Mouse (Mus musculus) erythroblast, embryonic 14.5 days (primary cell): ENCODE data around the gene Micu1.

Experiments
- GATA1 ChIP-seq: IDR thresholded peaks from 2 replicates; pipeline ENCODE4 v1.6.1; 2012; ENCODE audit warnings: low read length, inconsistent platforms, mixed read lengths
- TAL1 ChIP-seq: IDR thresholded peaks from 3 replicates; pipeline ENCODE4 v1.6.1; 2012; ENCODE audit warnings: low read length, inconsistent platforms, mixed read lengths

DNA sequence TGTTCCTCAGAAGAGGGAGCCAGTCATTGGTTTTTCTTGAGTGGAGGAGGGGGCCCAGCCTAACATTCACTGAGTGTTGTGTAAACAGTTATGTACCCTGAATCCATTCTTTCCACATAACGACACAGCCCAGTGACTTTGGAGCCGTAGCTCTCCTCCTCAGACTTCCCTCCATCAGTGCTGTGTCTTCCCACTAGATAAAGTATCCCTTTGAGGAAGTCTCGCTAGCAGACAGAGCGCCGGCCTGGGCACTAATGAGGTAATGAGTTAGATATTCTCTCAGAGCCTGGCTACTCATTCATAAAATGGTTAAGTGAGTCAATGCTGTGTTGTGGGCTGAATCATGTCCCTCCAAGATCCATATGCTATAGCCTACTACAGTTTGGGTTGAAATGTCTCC lies 89.6 kb downstream of the Micu1 start:
- TF ChIP-seq TAL1 (no peak), GATA1 (no peak)
